Mouse (Mus musculus): Measurements from ENCODE around the gene Ispd. TPM values are rescaled to one million over a fixed set of nuclear protein-coding genes. Genes with fewer than 3 reads are reported as not detected.
A peak's percentile ranks its signal among the peaks of the same experiment; 100 is the strongest.

Gene Ispd
- polyA plus RNA-seq, 1 experiment from 2014 or later, result 13.7 TPM

GRCm38 (mm10) chr12:36545318-36545717 is 164.1 kb downstream of the Ispd start:
- ATAC-seq (ENCODE audit: insufficient number of reproducible peaks, insufficient read depth, low FRiP score, low read depth), result peak; percentile 49; the same call in 1 of the 2 replicates
- Histone ChIP-seq H3K27me3 (ENCODE audit: control insufficient read depth, insufficient read depth, low read length) (no peaks in the 10 kb centered on the region), H3K27ac (ENCODE audit: low read length) (no peak overlapping the region), H3K36me3 (ENCODE audit: control insufficient read depth, insufficient read depth, low read length) (no peaks in the 10 kb centered on the region), H3K9me3 (ENCODE audit: control insufficient read depth, low read depth, low read length) (no peaks in the 10 kb centered on the region), H3K9ac (replicated peaks; ENCODE audit: low read depth, low read length) (no peak overlapping the region), H3K4me3 (ENCODE audit: low read depth, low read length) (no peak overlapping the region), H3K4me2 (replicated peaks; ENCODE audit: low read depth, low read length) (no peak overlapping the region), H3K4me1 (ENCODE audit: control insufficient read depth, insufficient read depth, low read length) (no peaks in the 10 kb centered on the region)

- ATAC-seq (ENCODE audit: insufficient number of reproducible peaks, insufficient read depth, low FRiP score, low read depth), result no peak
- Histone ChIP-seq H3K9me3 (ENCODE audit: control insufficient read depth, low read depth, low read length) (no peaks in the 10 kb centered on the region), H3K36me3 (ENCODE audit: control insufficient read depth, insufficient read depth, low read length) (no peaks in the 10 kb centered on the region), H3K4me3 (ENCODE audit: low read depth, low read length) (no peak overlapping the region), H3K4me2 (replicated peaks; ENCODE audit: low read depth, low read length) (no peak overlapping the region), H3K9ac (replicated peaks; ENCODE audit: low read depth, low read length) (no peak overlapping the region), H3K27me3 (ENCODE audit: control insufficient read depth, insufficient read depth, low read length) (no peaks in the 10 kb centered on the region), H3K27ac (ENCODE audit: low read length) (no peak overlapping the region), H3K4me1 (ENCODE audit: control insufficient read depth, insufficient read depth, low read length) (no peaks in the 10 kb centered on the region)
- WGBS, result 88% methylated on average over 9 of the region's 9 CpGs
Measured at GRCm38 (mm10) chr12:36549474-36549873, 168.2 kb downstream of the Ispd start.

- ATAC-seq (ENCODE audit: insufficient number of reproducible peaks, insufficient read depth, low FRiP score, low read depth), result no peak
- Histone ChIP-seq H3K9ac (replicated peaks; ENCODE audit: low read depth, low read length) (no peak overlapping the region), H3K4me3 (ENCODE audit: low read depth, low read length) (no peak overlapping the region), H3K27ac (ENCODE audit: low read length) (no peak overlapping the region), H3K36me3 (ENCODE audit: control insufficient read depth, insufficient read depth, low read length) (no peaks in the 10 kb centered on the region), H3K27me3 (ENCODE audit: control insufficient read depth, insufficient read depth, low read length) (no peaks in the 10 kb centered on the region), H3K9me3 (ENCODE audit: control insufficient read depth, low read depth, low read length) (no peaks in the 10 kb centered on the region), H3K4me1 (ENCODE audit: control insufficient read depth, insufficient read depth, low read length) (no peaks in the 10 kb centered on the region), H3K4me2 (replicated peaks; ENCODE audit: low read depth, low read length) (no peak overlapping the region)
- 86% methylated on average over 1 of the region's 1 CpGs for WGBS
Measured at GRCm38 (mm10) chr12:36554697-36555096, 173.4 kb downstream of the Ispd start.

GRCm38 (mm10) chr12:36564146-36564545 is 182.9 kb downstream of the Ispd start:
- no peak for ATAC-seq (ENCODE audit: insufficient number of reproducible peaks, insufficient read depth, low FRiP score, low read depth)
- no peak overlapping the region for H3K4me3 ChIP-seq (ENCODE audit: low read depth, low read length)
- no peaks in the 10 kb centered on the region for H3K36me3 ChIP-seq (ENCODE audit: control insufficient read depth, insufficient read depth, low read length)
- WGBS, result 53% methylated on average over 2 of the region's 2 CpGs
- no peak overlapping the region for H3K27ac ChIP-seq (ENCODE audit: low read length)
- H3K4me1 ChIP-seq (ENCODE audit: control insufficient read depth, insufficient read depth, low read length), result no peaks in the 10 kb centered on the region
- no peaks in the 10 kb centered on the region for H3K9me3 ChIP-seq (ENCODE audit: control insufficient read depth, low read depth, low read length)
- H3K9ac ChIP-seq (replicated peaks; ENCODE audit: low read depth, low read length), result no peak overlapping the region
- no peaks in the 10 kb centered on the region for H3K27me3 ChIP-seq (ENCODE audit: control insufficient read depth, insufficient read depth, low read length)
- H3K4me2 ChIP-seq (replicated peaks; ENCODE audit: low read depth, low read length), result no peak overlapping the region

- 79% methylated on average over 1 of the region's 1 CpGs for WGBS
- Histone ChIP-seq H3K4me3 (ENCODE audit: low read depth, low read length) (no peak overlapping the region), H3K4me1 (ENCODE audit: control insufficient read depth, insufficient read depth, low read length) (no peaks in the 10 kb centered on the region), H3K9ac (replicated peaks; ENCODE audit: low read depth, low read length) (no peak overlapping the region), H3K4me2 (replicated peaks; ENCODE audit: low read depth, low read length) (no peak overlapping the region), H3K27me3 (ENCODE audit: control insufficient read depth, insufficient read depth, low read length) (no peaks in the 10 kb centered on the region), H3K36me3 (ENCODE audit: control insufficient read depth, insufficient read depth, low read length) (no peaks in the 10 kb centered on the region), H3K27ac (ENCODE audit: low read length) (no peak overlapping the region), H3K9me3 (ENCODE audit: control insufficient read depth, low read depth, low read length) (no peaks in the 10 kb centered on the region)
- ATAC-seq (ENCODE audit: insufficient number of reproducible peaks, insufficient read depth, low FRiP score, low read depth), result no peak
Measured at GRCm38 (mm10) chr12:36566974-36567373, 185.7 kb downstream of the Ispd start.

GRCm38 (mm10) chr12:36570414-36571095 is 189.3 kb downstream of the Ispd start:
- no peaks in the 10 kb centered on the region for H3K4me1 ChIP-seq (ENCODE audit: control insufficient read depth, insufficient read depth, low read length)
- H3K36me3 ChIP-seq (ENCODE audit: control insufficient read depth, insufficient read depth, low read length), result no peaks in the 10 kb centered on the region
- WGBS, result 84% methylated on average over 4 of the region's 4 CpGs
- no peak overlapping the region for H3K4me2 ChIP-seq (replicated peaks; ENCODE audit: low read depth, low read length)
- no peak overlapping the region for H3K4me3 ChIP-seq (ENCODE audit: low read depth, low read length)
- H3K27ac ChIP-seq (ENCODE audit: low read length), result no peak overlapping the region
- no peak overlapping the region for H3K9ac ChIP-seq (replicated peaks; ENCODE audit: low read depth, low read length)
- H3K27me3 ChIP-seq (ENCODE audit: control insufficient read depth, insufficient read depth, low read length), result no peaks in the 10 kb centered on the region
- ATAC-seq (ENCODE audit: insufficient number of reproducible peaks, insufficient read depth, low FRiP score, low read depth), result no peak
- H3K9me3 ChIP-seq (ENCODE audit: control insufficient read depth, low read depth, low read length), result no peaks in the 10 kb centered on the region

- Histone ChIP-seq H3K4me1 (ENCODE audit: control insufficient read depth, insufficient read depth, low read length) (no peaks in the 10 kb centered on the region), H3K9me3 (ENCODE audit: control insufficient read depth, low read depth, low read length) (no peaks in the 10 kb centered on the region), H3K27me3 (ENCODE audit: control insufficient read depth, insufficient read depth, low read length) (no peaks in the 10 kb centered on the region), H3K4me3 (ENCODE audit: low read depth, low read length) (no peak overlapping the region), H3K9ac (replicated peaks; ENCODE audit: low read depth, low read length) (no peak overlapping the region), H3K27ac (ENCODE audit: low read length) (no peak overlapping the region), H3K4me2 (replicated peaks; ENCODE audit: low read depth, low read length) (no peak overlapping the region), H3K36me3 (ENCODE audit: control insufficient read depth, insufficient read depth, low read length) (no peaks in the 10 kb centered on the region)
- ATAC-seq (ENCODE audit: insufficient number of reproducible peaks, insufficient read depth, low FRiP score, low read depth), result no peak
- WGBS, result 69% methylated on average over 3 of the region's 3 CpGs
Measured at GRCm38 (mm10) chr12:36584828-36585227, 203.6 kb downstream of the Ispd start.

GRCm38 (mm10) chr12:36597539-36598250 is 216.4 kb downstream of the Ispd start:
- no peak for ATAC-seq (ENCODE audit: insufficient number of reproducible peaks, insufficient read depth, low FRiP score, low read depth)
- Histone ChIP-seq H3K27ac (ENCODE audit: low read length) (peak overlapping the region; percentile 48; the same call in 1 of the 2 replicates), H3K9me3 (ENCODE audit: control insufficient read depth, low read depth, low read length) (no peaks in the 10 kb centered on the region), H3K4me1 (ENCODE audit: control insufficient read depth, insufficient read depth, low read length) (no peaks in the 10 kb centered on the region), H3K9ac (replicated peaks; ENCODE audit: low read depth, low read length) (no peak overlapping the region), H3K27me3 (ENCODE audit: control insufficient read depth, insufficient read depth, low read length) (no peaks in the 10 kb centered on the region), H3K4me3 (ENCODE audit: low read depth, low read length) (no peak overlapping the region), H3K4me2 (replicated peaks; ENCODE audit: low read depth, low read length) (no peak overlapping the region), H3K36me3 (ENCODE audit: control insufficient read depth, insufficient read depth, low read length) (no peaks in the 10 kb centered on the region)
- 41% methylated on average over 2 of the region's 2 CpGs for WGBS
